Mouse (Mus musculus): Measurements from ENCODE around the gene Rnf11. TPM values are rescaled to one million over a fixed set of nuclear protein-coding genes. Genes with fewer than 3 reads are reported as not detected.

Rnf11 gene
- total and polyA plus RNA-seq, 3 experiments = 11.9 to 30.9 (median 13.7) TPM

DNA sequence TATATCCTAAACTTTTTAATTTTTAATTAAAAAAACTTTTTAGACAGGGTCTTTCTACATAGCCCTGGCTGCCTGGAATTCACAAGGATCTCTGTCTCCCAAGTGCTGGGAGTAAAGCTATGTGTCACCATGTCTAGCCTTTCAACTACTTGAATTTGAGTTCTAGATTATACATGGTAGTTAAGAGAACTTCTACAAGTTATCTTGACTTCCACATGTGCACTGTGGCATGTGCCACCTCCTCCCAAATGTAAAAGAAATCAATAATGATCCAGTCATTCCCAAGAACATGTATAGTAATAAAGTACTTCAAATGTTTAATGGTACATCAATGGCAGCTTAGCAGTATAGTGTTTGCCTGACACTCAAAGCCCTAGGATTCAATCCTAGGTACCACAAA lies 16.8 kb downstream of the Rnf11 start:
- in situ Hi-C loops (cut with MboI; ENCODE audit: low pct_ligation_motif_present, low pct_unique_long_range_greater_than_20kb, low sequenced_read_pairs) = no loop called here
- Histone ChIP-seq H3K27me3 (replicated peaks) (no peaks in the 10 kb centered on the region), H3K36me3 (replicated peaks in 1 of 2; ENCODE audit: control insufficient read depth in 1 of 2, insufficient read depth in 1 of 2, low read length in 1 of 2) (peaks cover 2 to 18% of the 10 kb centered on the region in 2 experiments), H3K79me2 (replicated peaks; ENCODE audit: control insufficient read depth, extremely low read depth, insufficient read depth, poor library complexity, severe bottlenecking) (peaks cover 28% of the 10 kb centered on the region), H3K9me3 (replicated peaks; ENCODE audit: low read length) (no peaks in the 10 kb centered on the region), H3K27ac (ENCODE audit: insufficient read depth, low read depth) (no peak overlapping the region), H3K4me1 (ENCODE audit: control insufficient read depth in 1 of 2, insufficient read depth in 2 of 2) (peaks cover 0 to 21% of the 10 kb centered on the region in 2 experiments; a peak in 1 of 4 replicates), H3K4me3 (replicated peaks in 1 of 3; ENCODE audit: low read depth in 2 of 3, low read length in 2 of 3, poor library complexity in 1 of 3) (no peak overlapping the region), H3K9ac (ENCODE audit: insufficient read depth, low read depth) (no peak overlapping the region), H3K4me2 (ENCODE audit: insufficient read depth, low read depth, poor library complexity, severe bottlenecking) (no peak overlapping the region)
- DNase-seq (ENCODE audit: extremely low read depth) = no peak
- dilution Hi-C loops (cut with MboI; ENCODE audit: extremely low pct_ligation_motif_present, extremely low pct_unique_long_range_greater_than_20kb, low sequenced_read_pairs) = no loop called here
- TF ChIP-seq EP300 (IDR thresholded peaks at IDR 0.05; ENCODE audit: low read length) (no peak), GABPA (IDR thresholded peaks at IDR 0.05; ENCODE audit: insufficient replicate concordance, low read depth, low read length) (no peak), CHD2 (IDR thresholded peaks at IDR 0.05; ENCODE audit: low read length) (no peak), ZNF384 (IDR thresholded peaks at IDR 0.05; ENCODE audit: low read depth, low read length) (no peak), MYC (IDR thresholded peaks at IDR 0.05; ENCODE audit: low read depth, low read length) (no peak), USF1 (IDR thresholded peaks at IDR 0.05; ENCODE audit: low read depth, low read length) (no peak), JUND (conservative IDR thresholded peaks at IDR 0.05; ENCODE audit: low read depth, low read length) (no peak), MAX (IDR thresholded peaks at IDR 0.05; ENCODE audit: low read length) (no peak), HCFC1 (IDR thresholded peaks at IDR 0.05; ENCODE audit: low read depth, low read length) (no peak), POLR2AphosphoS2 (IDR thresholded peaks at IDR 0.05; ENCODE audit: low read depth, low read length) (no peak), ELF1 (IDR thresholded peaks at IDR 0.05; ENCODE audit: low read depth, low read length) (no peak), MAFK (IDR thresholded peaks at IDR 0.05; ENCODE audit: insufficient replicate concordance, low read length) (no peak), SIN3A (IDR thresholded peaks at IDR 0.05; ENCODE audit: low read length) (no peak), ZC3H11A (IDR thresholded peaks at IDR 0.05; ENCODE audit: low read depth, low read length) (no peak), USF2 (conservative IDR thresholded peaks at IDR 0.05; ENCODE audit: low read depth, low read length) (no peak), BHLHE40 (IDR thresholded peaks at IDR 0.05; ENCODE audit: low read depth, low read length) (no peak)

DNA sequence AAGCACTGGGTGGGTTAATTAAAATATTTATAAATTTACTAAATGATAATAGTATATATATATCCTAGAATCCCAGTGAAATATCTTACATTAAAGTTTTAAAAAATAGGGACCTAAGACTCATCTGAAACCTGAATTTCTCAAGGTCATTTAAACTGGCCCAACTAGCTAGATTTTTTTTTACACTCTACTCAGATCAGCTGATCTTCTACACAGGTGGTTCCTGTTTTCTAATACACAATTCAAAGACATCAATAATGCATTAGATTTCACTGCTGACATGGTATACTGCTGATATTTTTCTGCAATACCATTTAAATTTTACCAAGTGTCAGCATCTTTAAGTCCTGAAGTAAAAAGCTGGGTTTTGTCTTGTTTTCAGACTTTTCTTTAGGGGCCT lies 20.6 kb downstream of the Rnf11 start:
- Histone ChIP-seq H3K4me3 (replicated peaks in 1 of 3; ENCODE audit: low read depth in 2 of 3, low read length in 2 of 3, poor library complexity in 1 of 3) (no peak overlapping the region), H3K9me3 (replicated peaks; ENCODE audit: low read length) (no peaks in the 10 kb centered on the region), H3K4me2 (ENCODE audit: insufficient read depth, low read depth, poor library complexity, severe bottlenecking) (no peak overlapping the region), H3K27me3 (replicated peaks) (no peaks in the 10 kb centered on the region), H3K4me1 (ENCODE audit: control insufficient read depth in 1 of 2, insufficient read depth in 2 of 2) (peaks cover 0 to 16% of the 10 kb centered on the region in 2 experiments; a peak in 1 of 4 replicates), H3K36me3 (replicated peaks in 1 of 2; ENCODE audit: control insufficient read depth in 1 of 2, insufficient read depth in 1 of 2, low read length in 1 of 2) (peaks cover 0 to 4% of the 10 kb centered on the region in 2 experiments), H3K9ac (ENCODE audit: insufficient read depth, low read depth) (no peak overlapping the region), H3K79me2 (replicated peaks; ENCODE audit: control insufficient read depth, extremely low read depth, insufficient read depth, poor library complexity, severe bottlenecking) (peaks cover 17% of the 10 kb centered on the region; the same call in 1 of the 2 replicates), H3K27ac (ENCODE audit: insufficient read depth, low read depth) (no peak overlapping the region)
- in situ Hi-C loops (cut with MboI; ENCODE audit: low pct_ligation_motif_present, low pct_unique_long_range_greater_than_20kb, low sequenced_read_pairs) (no loop called here), dilution Hi-C loops (cut with MboI; ENCODE audit: extremely low pct_ligation_motif_present, extremely low pct_unique_long_range_greater_than_20kb, low sequenced_read_pairs) (no loop called here)
- DNase-seq (ENCODE audit: extremely low read depth) = no peak
- TF ChIP-seq USF1 (IDR thresholded peaks at IDR 0.05; ENCODE audit: low read depth, low read length) = no peak
- TF ChIP-seq KAT2A (IDR thresholded peaks at IDR 0.05; ENCODE audit: insufficient replicate concordance, low read length) = no peak
- no peak for TF ChIP-seq PAX5 (IDR thresholded peaks at IDR 0.05; ENCODE audit: low read length)
- TF ChIP-seq RAD21 (IDR thresholded peaks at IDR 0.05; ENCODE audit: low read depth, low read length) = no peak
- TF ChIP-seq CHD1 (IDR thresholded peaks at IDR 0.05; ENCODE audit: low read depth, low read length) = no peak
- no peak for TF ChIP-seq UBTF (IDR thresholded peaks at IDR 0.05; ENCODE audit: low read depth, low read length)
- no peak for TF ChIP-seq MYC (IDR thresholded peaks at IDR 0.05; ENCODE audit: low read depth, low read length)
- TF ChIP-seq HCFC1 (IDR thresholded peaks at IDR 0.05; ENCODE audit: low read depth, low read length) = no peak
- no peak for TF ChIP-seq POLR2AphosphoS2 (IDR thresholded peaks at IDR 0.05; ENCODE audit: low read depth, low read length)
- TF ChIP-seq JUND (conservative IDR thresholded peaks at IDR 0.05; ENCODE audit: low read depth, low read length) = no peak
- no peak for TF ChIP-seq MAFK (IDR thresholded peaks at IDR 0.05; ENCODE audit: insufficient replicate concordance, low read length)
- no peak for TF ChIP-seq IRF4 (IDR thresholded peaks at IDR 0.05; ENCODE audit: low read depth, low read length)
- no peak for TF ChIP-seq MAX (IDR thresholded peaks at IDR 0.05; ENCODE audit: low read length)
- no peak for TF ChIP-seq ETS1 (conservative IDR thresholded peaks at IDR 0.05; ENCODE audit: low read depth, low read length)
- no peak for TF ChIP-seq TBP (conservative IDR thresholded peaks at IDR 0.05; ENCODE audit: low read depth, low read length)

All from CH12.LX (cell line).